Mouse (Mus musculus) left cerebral cortex, adult 9 months (tissue): Measurements from ENCODE around the gene Inka2.
"Not testable (repeated sequence)": the region's sequence is repeated elsewhere in the genome, so short reads cannot be mapped to it uniquely, and the experiment has no call there.

Experiments
- DNase-seq, 2 experiments: peaks; one replicate each; pipeline ENCODE4 v3.0.0; 2022; ENCODE audit warnings: low spot score in 2 of 2

The Inka2 gene

GRCm38 (mm10) chr3:105696387-105697147, 7.8 kb upstream of the Inka2 start:
- DNase-seq: peak in 1 of 2 experiments; percentile 35

DNA sequence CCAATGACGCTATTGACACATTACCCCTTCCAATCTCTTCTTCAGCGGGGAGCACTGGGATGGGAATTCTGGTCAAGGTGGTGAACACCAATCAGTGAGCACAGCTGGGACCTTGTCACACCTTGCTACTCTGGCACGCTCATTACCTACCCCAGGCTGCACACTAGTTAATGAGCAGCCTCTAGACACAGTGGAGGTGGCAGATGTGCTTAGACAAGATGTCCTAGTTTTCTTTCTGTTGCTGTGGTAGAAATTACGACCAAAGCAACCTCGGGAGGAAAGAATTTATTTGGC, 7.3 kb upstream of the Inka2 start:
- no peak for DNase-seq

DNA sequence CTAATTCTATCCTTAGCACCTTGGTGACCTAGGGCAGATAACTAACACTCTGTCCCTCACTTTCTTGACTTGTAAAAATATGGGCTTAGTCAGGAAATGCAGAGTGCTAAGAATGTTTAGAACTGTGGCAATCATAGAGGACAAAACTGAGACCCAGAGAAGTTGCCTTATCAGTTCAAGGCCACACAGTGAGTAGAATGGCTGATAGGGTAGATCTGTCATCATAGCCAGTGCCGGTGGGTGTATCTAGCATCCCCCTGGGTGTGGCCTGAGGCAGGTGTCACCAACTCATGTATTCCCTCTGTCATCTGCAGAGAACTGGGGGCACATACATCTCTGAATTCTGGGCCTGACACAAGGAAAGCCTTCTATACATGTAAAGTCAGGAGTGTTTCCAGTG, 6.1 kb upstream of the Inka2 start:
- no peak for DNase-seq

DNA sequence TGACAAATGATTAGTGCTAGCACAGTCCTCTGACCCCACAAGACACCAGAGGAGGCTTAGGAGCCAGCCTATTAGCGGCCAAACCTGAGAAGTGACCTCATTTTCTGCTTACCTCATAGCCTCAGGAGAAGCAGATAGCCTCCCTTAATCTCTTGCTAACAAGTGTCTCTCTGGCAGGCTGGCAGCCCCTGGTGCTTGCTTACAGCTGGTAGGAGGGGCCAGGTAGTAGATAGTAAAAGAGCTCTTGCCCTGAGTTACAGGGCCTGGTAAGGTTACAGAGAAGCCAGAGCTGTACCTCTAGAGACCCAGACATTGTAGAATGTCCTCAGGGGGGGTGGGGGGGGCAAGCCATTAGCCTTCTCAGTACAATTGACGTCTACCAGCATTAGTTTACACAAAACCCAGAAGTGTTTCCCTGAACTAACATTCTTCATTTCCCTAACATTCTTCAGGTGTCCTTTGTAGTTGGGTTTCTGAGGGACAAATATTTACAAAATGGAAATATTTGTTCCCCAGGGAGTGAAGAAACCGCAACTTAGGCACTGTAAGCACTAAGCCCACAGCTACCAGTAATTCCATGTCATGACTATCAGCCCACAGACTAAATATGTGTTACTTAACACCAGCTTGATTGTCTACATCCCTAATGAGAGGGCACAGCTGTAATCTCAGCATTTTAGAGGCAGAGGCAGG, 5.0 kb upstream of the Inka2 start:
- DNase-seq: no peak

- not testable (repeated sequence) for DNase-seq
These were observed 3.6 kb upstream of the Inka2 start for GRCm38 (mm10) chr3:105700786-105701185.

GRCm38 (mm10) chr3:105701399-105701798, 3.0 kb upstream of the Inka2 start:
- DNase-seq: no peak

DNA sequence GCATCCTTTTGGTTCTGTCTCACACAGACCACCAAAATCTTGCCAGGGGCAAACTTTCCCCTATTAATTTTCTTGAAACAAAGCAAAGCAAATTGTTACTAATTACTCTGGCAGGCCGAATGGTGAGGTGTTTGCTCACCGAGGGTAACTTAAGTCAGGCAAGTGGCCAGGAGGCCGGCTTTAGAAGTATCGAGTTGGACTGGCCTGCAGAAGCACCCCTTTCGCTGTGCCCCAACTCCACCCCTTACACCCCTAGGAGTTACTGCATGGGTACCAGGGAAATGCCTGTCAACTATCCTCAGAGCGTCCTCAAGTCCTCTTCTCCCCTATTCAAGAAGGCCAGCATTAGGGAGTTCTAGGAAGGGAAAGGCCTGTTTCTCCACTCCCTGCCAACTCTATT, 828 bp upstream of the Inka2 start:
- DNase-seq: no peak

DNA sequence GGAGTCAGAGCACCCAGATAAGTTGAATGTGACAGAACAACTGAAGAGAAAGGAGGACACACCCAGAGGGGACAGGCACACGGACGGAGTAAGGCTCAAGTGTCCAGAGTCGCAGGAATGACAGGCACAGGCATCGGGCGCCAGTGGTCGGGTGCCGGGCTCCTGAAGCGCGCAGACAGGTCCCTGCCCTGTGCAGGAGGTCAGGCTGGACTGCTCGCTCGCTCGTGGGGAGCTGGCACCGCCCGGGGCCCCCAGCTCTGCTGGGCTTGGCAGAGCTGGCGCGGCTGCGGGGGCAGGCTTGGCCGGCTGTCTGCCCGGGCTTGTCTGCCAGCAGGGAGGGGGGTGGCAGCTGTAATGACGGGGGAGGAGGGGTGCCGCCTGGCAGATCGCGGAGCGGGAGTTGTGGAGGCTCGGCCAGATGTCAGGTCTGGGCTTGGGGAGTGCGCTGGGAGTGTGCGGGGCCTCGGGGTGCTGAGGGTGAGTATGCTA, 706 bp downstream of the Inka2 start:
- peak in 1 of 2 experiments; percentile 87 for DNase-seq

DNA sequence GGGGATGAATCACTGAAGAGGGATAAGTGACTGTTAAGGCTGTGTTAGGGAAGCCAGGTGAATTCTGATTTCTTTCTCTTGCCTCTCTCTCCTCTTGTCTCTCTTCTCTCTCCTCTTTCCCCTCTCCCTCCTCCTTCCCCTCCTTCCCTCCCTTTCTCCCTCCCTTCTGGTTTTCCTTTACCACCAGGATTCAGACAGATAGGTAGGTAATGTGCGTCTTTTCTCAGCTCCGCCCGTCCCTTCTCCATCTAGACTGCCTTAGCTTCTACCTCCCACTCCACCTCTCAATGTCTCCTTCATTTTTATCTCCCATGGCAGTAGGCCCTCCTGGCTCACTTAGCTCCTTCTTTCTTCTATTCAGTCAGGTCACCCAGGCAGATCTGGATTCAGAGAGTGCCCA, 1.2 kb downstream of the Inka2 start:
- DNase-seq: no peak

DNA sequence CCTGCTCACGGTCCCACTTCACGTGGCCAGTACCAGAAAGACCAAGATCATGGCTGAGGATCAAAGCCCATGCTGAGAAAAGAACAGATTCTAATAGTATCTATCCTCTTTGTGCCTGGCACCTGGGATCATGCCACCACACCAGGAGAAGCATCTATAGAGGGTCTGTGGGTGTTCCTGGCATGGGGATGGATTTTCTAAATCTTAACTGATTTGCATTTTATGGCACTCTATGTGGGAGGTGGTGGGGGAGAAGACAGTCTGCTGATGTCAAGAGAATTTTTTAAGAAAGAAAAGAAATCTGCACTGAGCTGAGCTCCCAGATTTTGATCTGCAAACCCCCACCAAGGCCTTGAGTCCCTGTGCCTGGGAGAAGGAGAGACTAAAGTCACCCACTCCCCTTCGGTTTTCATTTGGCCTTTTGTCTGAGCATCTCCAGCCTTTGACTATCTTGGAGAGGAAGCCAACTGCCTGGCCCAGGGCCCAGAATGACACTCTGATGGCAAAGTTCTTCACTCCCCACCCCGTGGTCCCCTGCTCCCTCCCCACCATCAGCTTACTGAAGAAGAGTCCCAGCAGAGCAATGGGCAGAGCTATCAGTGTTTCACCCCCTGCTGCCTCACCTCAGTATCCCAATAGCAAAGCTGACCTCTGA, 2.1 kb downstream of the Inka2 start:
- peak in 1 of 2 experiments; percentile 82 for DNase-seq

DNA sequence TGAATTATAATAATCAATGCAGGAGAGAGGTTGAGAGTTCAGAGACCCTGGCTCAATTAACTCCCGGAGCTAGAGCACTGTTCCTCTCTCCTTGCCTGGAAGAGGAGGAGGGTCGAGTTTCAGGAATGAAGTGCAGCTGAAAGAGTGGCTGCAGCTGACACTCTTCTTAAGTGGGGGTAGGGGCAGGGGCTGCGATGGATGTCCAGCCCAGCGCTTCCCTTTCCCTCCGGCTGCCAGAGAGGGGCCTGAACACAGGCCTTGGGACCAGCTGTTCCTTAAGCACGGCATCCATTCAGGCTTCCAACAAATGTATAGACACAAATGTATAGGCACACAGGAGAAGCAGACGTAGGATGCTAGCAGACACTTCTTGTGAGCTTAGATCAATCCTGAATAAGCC, 3.2 kb downstream of the Inka2 start:
- no peak for DNase-seq

DNA sequence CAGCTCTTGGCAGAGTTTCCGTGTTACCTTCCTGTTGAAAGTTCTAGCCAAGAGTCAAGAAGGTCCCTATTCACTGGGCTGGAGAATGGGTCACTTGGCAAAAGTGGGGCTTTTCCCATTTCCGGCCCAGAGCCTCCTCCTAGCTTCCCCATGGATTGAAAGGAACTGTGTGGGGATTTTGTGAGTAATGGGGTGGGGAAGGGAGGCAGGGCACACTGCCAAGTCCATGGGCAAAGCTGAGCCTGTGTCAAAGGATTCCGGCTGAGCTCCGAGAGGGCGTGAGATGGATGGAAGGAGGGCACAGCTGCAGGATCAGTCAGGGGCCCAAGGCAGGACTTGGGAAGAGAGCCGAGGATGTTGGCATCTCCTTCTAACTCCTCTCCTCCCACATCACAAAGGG, 5.8 kb downstream of the Inka2 start:
- peak in 1 of 2 experiments; percentile 40 for DNase-seq

- no peak for DNase-seq
These were observed 7.3 kb downstream of the Inka2 start for GRCm38 (mm10) chr3:105711741-105712140.

- DNase-seq: no peak
These were observed 8.4 kb downstream of the Inka2 start for GRCm38 (mm10) chr3:105712827-105713226.

DNA sequence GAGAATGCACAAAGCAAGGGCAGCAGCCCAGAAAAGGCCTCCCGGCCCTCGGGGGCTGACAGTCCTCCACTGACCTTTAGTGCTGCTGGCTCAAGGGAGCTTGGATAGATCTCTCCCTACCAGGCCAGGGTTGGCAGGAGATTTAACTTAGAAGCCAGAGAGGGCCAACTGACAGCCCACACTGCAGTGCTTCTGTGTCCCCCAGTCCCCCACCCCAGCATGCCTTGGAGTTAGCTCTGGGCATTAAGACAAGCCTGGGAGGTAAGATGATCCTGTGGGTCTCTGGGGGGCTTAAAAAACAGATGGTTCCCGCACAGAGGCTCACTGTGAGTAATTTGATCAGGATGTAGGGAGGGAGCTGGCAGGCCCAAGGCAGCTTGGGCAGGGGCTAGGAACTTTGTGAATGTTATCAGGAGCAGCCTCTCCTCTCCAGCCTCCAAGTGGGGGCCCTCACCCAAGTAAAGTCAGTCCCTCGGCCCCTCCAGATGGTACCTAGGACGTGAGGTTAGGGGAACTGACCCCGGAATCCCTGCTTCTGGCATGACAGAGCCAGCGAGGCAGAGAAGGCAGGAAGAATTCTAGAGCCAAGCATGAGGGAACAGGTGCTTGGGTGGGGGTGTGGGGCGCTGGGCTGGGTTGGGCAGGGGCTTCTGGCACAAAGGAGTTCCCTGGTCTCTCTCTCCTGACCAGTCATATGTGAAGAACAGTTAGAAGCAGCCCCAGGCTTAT, 9.9 kb downstream of the Inka2 start:
- no peak for DNase-seq

DNA sequence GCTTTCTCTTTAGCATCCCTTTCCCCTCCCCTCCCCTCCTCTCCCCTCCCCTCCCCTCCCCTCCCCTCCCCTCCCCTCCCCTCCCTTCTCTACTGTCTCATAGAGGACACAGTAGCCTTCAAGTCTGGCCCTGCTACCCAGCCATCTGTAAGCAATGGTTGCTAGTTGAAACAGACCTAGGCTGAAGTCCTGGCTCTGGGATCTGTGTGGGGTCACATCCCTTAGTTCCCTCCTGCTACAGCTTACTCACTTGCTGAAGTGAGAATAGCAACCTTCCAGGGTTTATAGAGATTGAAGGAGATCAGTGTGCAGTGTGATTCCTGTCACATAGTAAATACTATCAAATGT, 10.4 kb downstream of the Inka2 start:
- DNase-seq: no peak

DNA sequence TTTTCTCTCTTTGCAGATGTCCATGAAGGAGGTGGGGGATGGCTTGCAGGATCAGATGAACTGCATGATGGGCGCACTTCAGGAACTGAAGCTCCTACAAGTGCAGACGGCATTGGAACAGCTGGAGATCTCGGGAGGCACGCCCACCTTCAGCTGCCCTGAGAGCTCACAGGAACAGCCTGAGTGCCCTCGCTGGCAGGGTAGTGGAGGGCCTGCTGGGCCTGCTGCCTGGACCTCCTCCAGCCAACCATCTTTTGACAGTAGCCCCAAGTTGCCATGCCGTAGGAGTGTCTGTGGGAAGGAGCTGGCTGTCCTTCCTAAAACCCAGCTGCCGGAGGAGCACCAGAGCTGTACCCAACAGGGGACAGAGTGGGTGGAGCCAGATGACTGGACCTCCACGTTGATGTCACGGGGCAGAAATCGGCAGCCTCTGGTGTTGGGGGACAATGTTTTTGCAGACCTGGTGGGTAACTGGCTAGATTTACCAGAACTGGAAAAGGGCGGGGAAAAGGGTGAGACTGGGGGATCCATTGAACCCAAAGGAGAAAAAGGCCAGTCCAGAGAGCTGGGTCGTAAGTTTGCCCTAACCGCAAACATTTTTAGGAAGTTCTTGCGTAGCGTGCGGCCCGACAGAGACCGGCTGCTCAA, 12.1 kb downstream of the Inka2 start:
- peak in 1 of 2 experiments; percentile 59 for DNase-seq

- peak in 1 of 2 experiments; percentile 38 for DNase-seq
These were observed 13.6 kb downstream of the Inka2 start for GRCm38 (mm10) chr3:105717856-105718555.

GRCm38 (mm10) chr3:105718746-105719145, 14.3 kb downstream of the Inka2 start:
- no peak for DNase-seq

DNA sequence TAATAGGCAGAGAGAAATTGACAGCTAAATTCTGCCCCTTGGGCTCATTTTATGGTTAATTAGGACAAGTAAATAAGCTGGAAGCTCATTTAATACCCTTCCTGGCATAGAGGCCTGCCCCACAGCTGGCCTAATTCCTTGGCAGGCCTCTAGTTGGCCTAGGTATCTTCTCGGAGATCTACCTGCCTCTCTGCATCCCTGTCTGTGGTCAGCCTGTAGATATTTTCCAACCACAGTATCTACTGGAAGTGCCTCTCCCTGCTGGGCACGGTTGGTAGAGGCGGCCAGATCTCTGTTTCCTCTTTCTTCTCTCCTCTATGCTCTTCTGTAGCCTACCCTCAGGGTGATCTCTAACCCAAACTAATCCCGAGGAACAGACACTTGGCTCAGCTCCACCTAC, 15.6 kb downstream of the Inka2 start:
- no peak for DNase-seq

DNA sequence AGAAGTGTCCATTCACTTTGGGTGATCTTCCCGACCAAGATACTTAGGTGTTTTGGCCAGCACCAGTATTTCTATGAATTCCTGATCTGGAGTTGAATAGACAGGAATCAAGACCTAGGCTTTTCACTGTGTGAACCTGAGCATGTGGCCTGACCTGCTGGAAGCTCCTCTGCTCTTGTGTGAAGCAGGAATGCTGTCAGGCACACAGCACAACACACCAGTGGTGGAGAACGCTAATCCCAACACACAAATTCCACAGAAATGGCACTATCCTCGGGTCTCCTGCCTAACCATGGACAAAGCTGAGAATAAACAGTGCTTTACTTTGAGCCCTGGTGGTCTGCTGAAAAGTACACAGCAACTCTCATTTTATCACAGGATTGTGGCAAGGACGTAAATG, 16.1 kb downstream of the Inka2 start:
- DNase-seq: no peak
